Mouse (Mus musculus) bone marrow macrophage, adult 2 months (primary cell): ENCODE results near the gene Col26a1. TPM values are rescaled to one million over a fixed set of nuclear protein-coding genes. Genes with fewer than 3 reads are reported as not detected.

Experiments used
- H3K27ac ChIP-seq: 2 replicates; pipeline ENCODE4 v1.5.1; 2012; ENCODE audit warnings: low read depth, low read length; ENCODE audit not compliant: insufficient read depth
- H3K4me1 ChIP-seq: 2 replicates; pipeline ENCODE4 v1.6.1; 2012; ENCODE audit warnings: low read length; ENCODE audit not compliant: control insufficient read depth, insufficient read depth
- H3K4me3 ChIP-seq: 2 replicates; pipeline ENCODE4 v1.5.1; 2012; ENCODE audit warnings: mild to moderate bottlenecking, low read length, moderate library complexity; ENCODE audit not compliant: insufficient read depth
- CTCF ChIP-seq: IDR thresholded peaks from 2 replicates; pipeline ENCODE4 v1.5.1; 2012; ENCODE audit warnings: low read depth, mild to moderate bottlenecking, low read length, moderate library complexity
- POLR2A ChIP-seq: IDR thresholded peaks from 2 replicates; pipeline ENCODE4 v1.6.1; 2012; ENCODE audit warnings: mild to moderate bottlenecking, low read depth, low read length, borderline replicate concordance
- polyA plus RNA-seq: library from polyadenylated mRNA; stranded (reverse); fragments of >200 nt; gene quantifications from 2 replicates; pipeline ENCODE4 v1.2.4, GENCODE M21; 2012; ENCODE audit not compliant: missing spikeins, insufficient read depth, insufficient read length

Gene Col26a1
- polyA plus RNA-seq, 1 experiment: not detected

DNA sequence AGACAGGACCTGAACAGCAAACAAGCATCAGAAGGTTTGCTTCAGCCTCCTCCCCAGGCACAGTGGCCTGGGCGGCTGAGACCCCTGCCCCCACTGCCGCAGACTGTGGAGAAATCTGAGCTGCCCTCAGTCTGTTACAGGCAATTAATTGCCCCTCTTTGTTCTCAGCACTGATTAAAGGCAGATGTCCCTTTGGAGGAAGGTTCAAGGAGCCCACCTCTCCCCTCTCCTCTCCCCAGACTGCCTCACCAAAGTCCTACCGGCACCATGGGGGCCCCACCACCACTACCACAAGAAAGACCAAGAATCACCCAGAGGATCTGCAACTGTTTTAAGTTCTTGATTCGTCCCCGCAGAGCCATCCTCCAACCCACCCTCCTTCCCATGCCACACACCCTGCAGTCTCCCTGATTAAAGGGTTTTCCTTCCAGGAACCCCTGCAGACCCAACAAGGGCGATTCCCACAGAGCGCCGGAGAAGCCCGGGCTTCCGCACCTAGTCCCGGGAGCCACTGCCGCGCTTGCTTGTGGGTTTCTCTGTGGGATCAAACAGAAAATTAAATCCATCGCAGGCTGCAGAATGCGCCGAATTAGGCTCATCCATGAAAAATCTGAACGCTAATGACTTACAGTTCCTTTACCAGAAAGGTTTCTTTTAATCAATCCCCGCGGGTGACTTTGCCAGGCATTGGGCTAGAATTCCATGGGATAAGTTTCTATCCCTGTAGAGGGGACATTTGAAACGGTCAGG is 21.6 kb downstream of the Col26a1 start:
- Histone ChIP-seq H3K4me3 (no peak overlapping the region), H3K27ac (no peak overlapping the region), H3K4me1 (no peaks in the 10 kb centered on the region)
- TF ChIP-seq POLR2A (no peak), CTCF (no peak)

DNA sequence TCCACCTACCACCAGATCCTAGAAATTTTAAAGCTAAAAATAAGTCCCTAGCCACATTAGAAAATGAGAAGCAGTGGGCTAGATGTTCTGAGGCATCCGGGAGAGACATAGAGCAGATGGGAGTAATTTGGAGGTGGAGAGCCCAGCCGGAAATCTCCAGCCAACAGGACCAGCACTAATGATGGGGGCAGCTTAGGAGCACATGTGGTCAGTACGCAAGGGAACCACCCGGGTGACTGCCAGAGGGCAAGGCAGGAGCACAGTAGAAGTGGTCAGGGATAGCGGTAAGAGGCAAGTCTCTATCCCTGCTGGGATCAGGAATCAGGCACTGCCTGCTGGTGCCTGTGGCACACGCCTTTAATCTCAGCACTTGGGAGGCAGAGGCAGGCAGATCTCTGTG is 32.3 kb downstream of the Col26a1 start:
- TF ChIP-seq POLR2A: no peak
- no peak for TF ChIP-seq CTCF
- Histone ChIP-seq H3K4me3 (no peak overlapping the region), H3K4me1 (no peaks in the 10 kb centered on the region), H3K27ac (no peak overlapping the region)

DNA sequence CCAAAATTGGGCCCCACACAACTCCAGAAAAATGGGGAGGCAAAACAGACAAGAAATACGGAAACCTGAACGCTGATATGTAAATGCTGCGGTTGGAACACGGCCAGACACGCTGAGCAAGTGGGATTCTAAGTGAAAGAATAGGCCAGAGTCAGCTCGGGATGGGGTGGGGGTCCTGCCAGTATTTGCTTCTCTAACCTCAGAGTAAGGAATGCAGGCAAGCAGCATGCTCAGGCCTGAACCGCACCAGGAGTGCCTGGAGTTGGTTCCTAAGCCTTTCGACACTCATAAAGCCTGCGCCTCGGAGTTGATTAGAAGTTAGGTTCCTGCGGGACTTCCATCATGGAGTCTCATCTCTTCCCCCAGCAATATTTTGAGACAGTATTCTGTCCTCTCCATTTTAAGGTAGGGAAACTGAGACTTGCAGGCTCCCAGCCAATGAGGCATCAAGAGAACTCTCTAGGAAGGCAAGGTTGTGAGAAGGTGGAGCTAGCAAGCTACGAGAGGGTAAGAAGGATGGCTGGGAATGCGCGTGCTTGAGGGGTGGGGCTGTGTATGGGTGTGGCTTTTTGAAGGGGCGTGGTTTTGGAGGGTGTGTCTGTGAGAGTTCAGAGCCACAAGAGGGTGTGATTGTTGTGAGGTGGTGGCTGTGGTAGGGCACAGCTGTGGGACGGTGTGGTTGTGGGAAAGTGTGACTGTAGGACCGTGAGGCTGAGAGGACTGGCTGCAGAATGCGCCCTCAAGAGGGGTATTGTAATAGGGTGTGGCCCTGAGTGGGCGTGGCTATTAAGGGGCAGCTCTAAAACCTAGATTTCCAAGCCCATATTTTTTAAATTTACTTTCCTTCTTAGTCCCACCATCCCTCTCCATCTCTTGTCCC is 36.4 kb downstream of the Col26a1 start:
- no peak for TF ChIP-seq POLR2A
- TF ChIP-seq CTCF: no peak
- H3K4me3 ChIP-seq: no peak overlapping the region
- no peak overlapping the region for H3K27ac ChIP-seq
- H3K4me1 ChIP-seq: no peaks in the 10 kb centered on the region

DNA sequence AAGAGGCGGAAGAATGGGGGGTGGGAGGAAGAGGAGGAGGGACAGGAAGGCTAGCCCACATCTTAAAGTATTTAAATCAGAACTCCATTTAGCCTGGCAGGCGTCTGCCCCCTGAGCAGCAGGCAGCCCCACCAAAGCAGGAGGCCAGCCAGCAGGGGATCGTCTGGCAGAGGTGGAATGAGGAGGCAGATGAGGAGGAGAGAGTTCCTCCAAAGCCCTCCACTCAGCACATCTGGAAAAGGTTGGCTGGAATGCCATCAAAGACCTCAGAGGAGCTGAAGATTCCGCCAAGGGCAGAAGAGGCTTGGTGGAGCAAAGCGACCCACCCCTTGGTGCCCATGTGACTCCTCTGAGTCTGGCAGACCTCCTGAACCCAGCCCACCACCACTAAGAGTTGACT is 39.1 kb downstream of the Col26a1 start:
- TF ChIP-seq POLR2A (no peak), CTCF (no peak)
- Histone ChIP-seq H3K4me1 (no peaks in the 10 kb centered on the region), H3K27ac (no peak overlapping the region), H3K4me3 (no peak overlapping the region)

DNA sequence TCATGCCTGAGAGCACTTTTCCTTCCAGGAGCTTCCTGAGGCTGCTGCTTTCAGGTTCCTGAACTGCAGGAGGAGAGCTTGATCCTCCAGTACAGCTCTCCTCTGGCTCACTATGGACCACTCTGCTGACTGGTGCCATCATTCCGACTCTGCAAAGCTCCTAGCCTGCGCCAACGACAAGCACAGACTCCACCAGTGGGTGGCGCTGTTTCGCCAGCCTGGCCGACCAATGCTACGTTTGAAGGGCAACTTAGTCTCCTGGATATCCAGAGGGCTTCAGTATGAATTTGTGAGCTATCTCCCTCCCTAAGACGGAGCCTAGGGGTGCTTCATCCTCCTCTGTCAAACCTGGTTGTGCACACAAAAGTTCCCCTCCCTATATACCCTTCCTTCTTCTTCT is 43.0 kb downstream of the Col26a1 start:
- TF ChIP-seq POLR2A: no peak
- peak; percentile 30; the same call in 1 of the 2 replicates for TF ChIP-seq CTCF
- Histone ChIP-seq H3K27ac (no peak overlapping the region), H3K4me1 (no peaks in the 10 kb centered on the region), H3K4me3 (no peak overlapping the region)

DNA sequence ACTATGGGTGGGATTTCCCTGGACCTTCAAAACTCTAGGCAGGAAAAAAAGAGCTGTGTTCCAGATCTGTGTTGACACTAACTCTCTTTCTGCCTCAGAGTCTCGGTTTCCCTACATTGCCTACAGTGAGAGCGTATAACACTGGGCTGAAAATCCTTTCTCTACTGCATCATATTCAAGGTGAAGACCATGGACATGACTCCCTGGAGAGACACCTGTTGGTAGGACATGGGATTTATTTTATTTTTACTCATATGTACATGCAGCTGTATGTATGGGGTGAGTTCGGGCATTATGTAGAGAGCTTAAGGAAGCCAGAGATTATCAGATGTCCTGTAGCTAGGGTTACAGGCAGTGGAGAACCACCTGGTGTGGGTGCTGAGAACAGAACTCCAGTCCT is 50.0 kb downstream of the Col26a1 start:
- Histone ChIP-seq H3K4me3 (no peak overlapping the region), H3K27ac (no peak overlapping the region), H3K4me1 (no peaks in the 10 kb centered on the region)
- TF ChIP-seq POLR2A (no peak), CTCF (no peak)

DNA sequence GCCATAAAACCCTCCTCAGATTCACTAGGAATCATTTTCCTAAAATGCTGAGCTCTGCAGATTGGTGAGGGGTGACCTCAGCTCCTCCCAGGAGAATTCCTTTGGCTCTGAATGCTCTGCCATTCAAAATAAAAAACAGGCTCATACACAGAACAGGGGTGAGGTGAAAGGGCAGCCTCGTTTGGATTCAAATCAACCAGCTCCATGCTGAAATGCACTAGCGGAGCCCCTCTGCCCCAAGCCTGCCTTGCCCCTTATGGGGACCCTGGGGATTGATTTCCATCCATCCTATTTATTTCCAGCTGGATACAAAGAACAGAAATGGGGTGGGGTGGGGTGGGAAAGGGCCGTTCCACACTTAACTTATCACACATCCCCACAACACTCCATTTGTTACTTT is 52.9 kb downstream of the Col26a1 start:
- no peaks in the 10 kb centered on the region for H3K4me1 ChIP-seq
- no peak overlapping the region for H3K4me3 ChIP-seq
- no peak overlapping the region for H3K27ac ChIP-seq
- TF ChIP-seq CTCF (no peak), POLR2A (no peak)

DNA sequence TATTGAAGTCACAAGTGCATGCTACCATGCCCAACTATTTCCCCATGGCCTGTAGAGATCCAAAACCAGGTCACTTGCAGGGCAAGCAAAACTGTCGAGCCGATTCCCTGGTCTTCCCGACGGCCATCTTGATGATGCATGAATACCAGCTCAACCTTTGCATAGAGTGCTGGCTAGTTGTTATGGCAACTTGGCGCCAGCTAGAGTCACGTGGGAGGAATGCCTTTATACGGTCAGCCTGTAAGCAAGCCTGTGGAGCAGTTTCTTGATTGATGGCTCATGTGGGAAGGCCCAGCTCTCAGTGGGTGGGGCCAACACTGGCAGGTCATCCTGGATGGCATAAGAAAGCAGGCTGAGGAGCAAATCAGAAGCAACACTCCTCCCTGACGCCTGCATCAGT is 61.0 kb downstream of the Col26a1 start:
- Histone ChIP-seq H3K27ac (no peak overlapping the region), H3K4me3 (no peak overlapping the region), H3K4me1 (no peaks in the 10 kb centered on the region)
- TF ChIP-seq CTCF (no peak), POLR2A (no peak)

DNA sequence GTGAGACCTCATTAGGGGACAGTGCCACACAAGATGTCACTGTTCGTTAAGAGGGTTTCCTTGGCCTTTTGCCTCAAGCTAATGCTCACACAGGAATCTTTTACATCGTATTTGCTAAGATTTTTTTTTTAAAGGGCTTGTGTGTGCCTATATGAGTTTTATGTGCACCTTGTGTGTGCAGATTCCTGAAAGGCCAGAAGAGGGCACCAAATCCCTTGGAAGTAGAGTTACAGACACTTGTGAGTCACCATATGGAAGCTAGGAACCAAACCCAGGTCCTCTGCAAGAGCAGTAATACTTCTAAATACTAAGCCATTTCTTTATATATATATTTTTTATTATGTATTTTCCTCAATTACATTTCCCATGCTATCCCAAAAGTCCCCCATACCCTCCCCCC is 62.1 kb downstream of the Col26a1 start:
- TF ChIP-seq CTCF (no peak), POLR2A (no peak)
- no peak overlapping the region for H3K27ac ChIP-seq
- no peak overlapping the region for H3K4me3 ChIP-seq
- H3K4me1 ChIP-seq: no peaks in the 10 kb centered on the region

DNA sequence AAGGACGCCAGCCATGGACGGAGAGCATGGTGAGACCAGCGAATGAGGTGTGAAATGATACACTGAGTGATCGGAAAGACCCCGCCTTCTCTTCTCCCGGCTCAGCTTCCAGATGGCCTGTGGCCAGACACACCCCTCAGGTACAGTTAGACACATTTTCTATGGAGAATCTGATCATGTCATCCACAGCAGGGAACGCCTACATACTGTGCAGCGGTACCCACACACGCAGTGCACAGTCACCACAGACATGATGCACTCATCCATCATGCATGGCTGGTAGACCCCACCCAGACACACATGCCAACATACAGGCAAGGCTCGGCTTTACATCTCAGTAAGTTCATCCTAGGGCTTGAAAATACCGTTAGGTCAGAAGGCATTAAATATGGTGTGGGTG is 63.3 kb downstream of the Col26a1 start:
- no peaks in the 10 kb centered on the region for H3K4me1 ChIP-seq
- no peak overlapping the region for H3K27ac ChIP-seq
- TF ChIP-seq CTCF: no peak
- no peak for TF ChIP-seq POLR2A
- H3K4me3 ChIP-seq: no peak overlapping the region
